Mouse (Mus musculus): ENCODE data around the gene St3gal2.

GRCm38 (mm10) chr8:110967326-110967725 is 47.6 kb downstream of the St3gal2 start:
- TF ChIP-seq CTCF (IDR thresholded peaks at IDR 0.05; ENCODE audit: insufficient read depth, low read length) (no peak), POLR2A (IDR thresholded peaks at IDR 0.05; ENCODE audit: borderline replicate concordance, extremely low read depth, low read depth, low read length) (no peak)
